Mouse (Mus musculus) inflammation-experienced regulatory T-cells (primary cell): ENCODE data around the gene Ahnak2. TPM values are rescaled to one million over a fixed set of nuclear protein-coding genes. Genes with fewer than 3 reads are reported as not detected.

Experiments
- polyA plus RNA-seq, 2 experiments: library from polyadenylated mRNA; unstranded; fragments of 100-300 nt; shearing (Covaris generic); gene quantifications; one replicate each; pipeline ENCODE4 v1.2.1; 2017

Gene Ahnak2
- polyA plus RNA-seq, result not detected

DNA sequence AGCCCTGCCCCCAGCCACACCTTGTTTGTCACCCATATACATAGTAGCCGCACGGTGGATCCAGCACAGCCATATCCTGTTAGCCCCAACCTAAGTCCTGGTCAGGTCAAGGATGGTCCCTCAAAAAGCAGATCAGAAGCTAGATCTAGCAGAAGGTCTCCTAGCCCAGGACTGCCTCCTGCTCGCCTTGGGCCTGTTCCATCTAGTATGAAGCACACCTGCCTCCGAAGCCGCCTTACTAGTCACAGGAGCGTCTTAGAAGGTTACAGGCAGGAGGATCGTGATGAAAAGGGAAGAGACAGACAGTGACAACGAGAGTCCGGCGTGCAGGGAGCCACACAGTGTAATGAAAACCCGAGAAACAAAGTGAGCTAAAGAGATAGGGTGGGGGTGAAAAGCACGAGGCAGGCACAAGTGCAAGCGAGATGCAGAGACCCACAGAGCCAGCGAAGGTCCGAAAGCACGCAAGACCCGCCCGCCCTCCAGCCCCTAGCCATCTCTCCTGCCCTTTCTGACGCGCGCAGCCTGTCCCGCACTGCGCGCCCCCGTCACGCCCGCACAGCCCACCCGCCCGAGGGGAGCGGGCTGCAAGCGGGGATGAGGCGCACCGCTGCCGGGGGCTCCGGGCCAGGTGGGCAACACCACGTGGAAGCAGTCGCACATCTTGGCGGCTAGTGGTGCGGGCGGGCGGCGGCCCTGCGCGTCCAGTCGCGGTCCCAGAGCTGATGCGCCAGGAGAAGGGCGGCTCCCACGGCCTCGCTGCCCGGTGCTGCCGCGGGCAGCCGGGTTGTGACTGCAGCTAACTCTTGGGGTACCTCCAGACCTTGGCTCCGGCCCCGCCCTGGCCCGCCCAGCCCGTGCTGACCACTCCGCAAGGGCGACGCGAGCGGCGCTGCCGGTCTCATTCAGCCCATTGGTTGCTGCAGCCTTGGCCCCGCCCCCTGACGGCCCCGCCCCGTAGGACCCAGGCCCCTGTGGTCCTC lies at the start of gene Ahnak2:
TSS of gene Ahnak2 (minus strand) at position 794 of the 983 bp plus-strand sequence.

DNA sequence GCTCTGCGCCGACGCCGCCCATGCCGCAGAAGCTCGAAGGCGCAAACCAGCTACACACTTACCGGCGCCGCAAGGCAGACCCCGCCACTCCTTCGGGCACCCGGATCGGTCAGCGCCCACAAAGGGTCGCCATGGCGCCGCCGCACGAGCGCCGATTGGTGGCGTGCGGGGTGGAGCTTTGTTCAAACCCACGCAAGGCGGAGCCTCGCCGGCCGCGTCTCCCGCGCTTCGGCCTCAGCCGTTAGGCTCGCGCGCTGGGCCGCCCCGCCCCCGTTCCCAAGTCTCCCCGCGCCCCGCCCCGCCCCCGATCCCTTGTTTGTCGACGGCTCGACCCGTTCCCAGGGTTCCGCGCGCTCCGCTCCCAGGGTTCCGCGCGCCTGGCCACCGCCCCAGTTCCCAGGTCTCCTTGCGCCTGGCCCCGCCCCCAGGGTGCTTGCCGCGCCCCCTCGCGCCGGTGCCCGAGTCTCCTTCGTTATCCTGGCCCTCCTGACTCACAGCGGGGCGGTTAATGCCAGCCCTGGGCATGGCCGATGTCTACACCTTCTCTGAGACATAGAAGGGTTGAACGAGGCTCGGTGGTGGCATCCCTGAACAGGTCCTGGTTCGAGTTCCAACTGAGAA lies 26.9 kb upstream of the Ahnak2 start, which contains the start of gene Cdca4:
TSS of gene Cdca4 (minus strand) at position 180 of the 621 bp plus-strand sequence.

GRCm38 (mm10) chr12:112808587-112809364 lies 6.3 kb upstream of the Ahnak2 start, which contains the start of gene Clba1:
Gene Clba1 (plus strand): TSS chr12:112808937.

DNA sequence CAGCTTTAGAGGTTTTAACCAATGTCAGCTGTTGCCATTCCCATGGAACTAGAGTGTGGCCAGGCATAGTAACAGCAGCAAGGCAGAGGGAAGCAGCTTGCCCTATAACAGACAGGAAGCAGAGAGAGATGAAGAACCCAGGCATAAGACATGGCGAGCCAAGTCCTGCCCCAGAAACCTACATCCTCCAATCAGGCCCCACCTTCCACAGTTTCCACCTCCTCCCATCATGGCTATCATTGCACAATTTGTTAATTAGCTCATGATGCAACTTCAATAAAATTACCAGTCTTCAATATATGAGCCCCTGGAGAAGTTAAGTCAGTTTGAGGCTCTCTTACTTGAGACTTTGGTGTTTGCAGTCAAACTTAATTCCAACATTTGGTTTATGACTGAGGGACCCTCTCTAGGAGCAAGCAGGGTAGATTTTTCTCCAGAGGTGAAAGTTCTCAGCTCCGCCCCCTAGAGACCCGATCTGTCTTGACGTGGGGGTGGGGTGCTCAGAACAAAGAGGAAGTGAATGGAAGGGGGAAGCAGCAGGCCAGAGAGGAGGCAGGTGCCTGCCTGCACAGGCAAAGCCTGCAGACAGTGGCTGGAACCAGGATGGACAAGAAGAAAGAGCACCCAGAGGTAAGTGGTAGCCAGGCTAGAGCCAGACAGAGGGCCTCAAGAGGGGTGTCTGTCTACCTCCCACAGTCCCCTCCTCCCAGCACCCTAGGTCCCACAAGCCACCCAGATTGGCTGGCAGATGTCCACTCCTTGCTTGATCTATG lies 42.1 kb downstream of the Ahnak2 start, which contains the start of gene Pld4:
TSS of gene Pld4 (plus strand) at position 502 of the 773 bp plus-strand sequence.

Other genes starting within 250 kb of the Ahnak2 start
- 10 to 100 TPM; 13.0 to 22.7 TPM for gene Inf2, start 213.9 kb downstream of the Ahnak2 start, polyA plus RNA-seq
- 1 to 10 TPM; 1.8 to 5.6 TPM for gene Adssl1, start 182.6 kb downstream of the Ahnak2 start, polyA plus RNA-seq
- 10 to 100 TPM; 33.8 to 36.5 TPM for gene Siva1, start 158.0 kb downstream of the Ahnak2 start, polyA plus RNA-seq
- gene Akt1, start 127.8 kb downstream of the Ahnak2 start, polyA plus RNA-seq, result 100 to 1,000 TPM; 163 to 181 TPM
- 1 to 10 TPM; 3.5 to 5.5 TPM for gene Zbtb42, start 123.8 kb downstream of the Ahnak2 start, polyA plus RNA-seq
- 10 to 100 TPM in 1 of 2 experiments, 1 to 10 TPM in 1; 9.6 to 20.3 TPM for gene Cep170b, start 82.2 kb downstream of the Ahnak2 start, polyA plus RNA-seq
- 10 to 100 TPM in 1 of 2 experiments, 1 to 10 TPM in 1; 1.3 to 18.1 TPM for gene Pld4, start 42.0 kb downstream of the Ahnak2 start, polyA plus RNA-seq
- gene Clba1, start 6.3 kb upstream of the Ahnak2 start, polyA plus RNA-seq, result under 1 TPM in 1 of 2 experiments, not detected in 1; 0.82 TPM
- gene Cdca4, start 26.8 kb upstream of the Ahnak2 start, polyA plus RNA-seq, result 10 to 100 TPM; 69.2 to 88.8 TPM
- 10 to 100 TPM; 32.3 to 44.6 TPM for gene Gpr132, start 65.6 kb upstream of the Ahnak2 start, polyA plus RNA-seq
- gene Jag2, start 127.1 kb upstream of the Ahnak2 start, polyA plus RNA-seq, result 1 to 10 TPM; 2.0 to 2.2 TPM
- gene Nudt14, start 139.5 kb upstream of the Ahnak2 start, polyA plus RNA-seq, result 10 to 100 TPM; 33.2 to 42.5 TPM
- gene Btbd6, start 173.8 kb upstream of the Ahnak2 start, polyA plus RNA-seq, result 10 to 100 TPM; 48.9 to 59.9 TPM
- gene Brf1, start 198.0 kb upstream of the Ahnak2 start, polyA plus RNA-seq, result 100 to 1,000 TPM; 160 to 184 TPM
- 10 to 100 TPM; 24.7 to 40.2 TPM for gene Pacs2, start 211.9 kb upstream of the Ahnak2 start, polyA plus RNA-seq